Mouse (Mus musculus) G1E (cell line): ENCODE results near the gene Ext2.

ENCODE experiments used
- CTCF ChIP-seq: IDR thresholded peaks from 2 replicates; pipeline ENCODE4 v1.5.1; 2012; ENCODE audit warnings: low read depth, low read length, inconsistent platforms, mixed read lengths
- GATA1 ChIP-seq: IDR thresholded peaks from 2 replicates; pipeline ENCODE4 v1.6.1; 2012; ENCODE audit warnings: borderline replicate concordance, low read length, inconsistent platforms, mixed read lengths
- GATA2 ChIP-seq: IDR thresholded peaks from 2 replicates; pipeline ENCODE4 v1.6.1; 2012; ENCODE audit warnings: low read depth, low read length, inconsistent platforms, borderline replicate concordance
- POLR2AphosphoS5 ChIP-seq: IDR thresholded peaks from 2 replicates; pipeline ENCODE4 v1.6.1; 2012; ENCODE audit warnings: low read depth, low read length, inconsistent platforms; ENCODE audit not compliant: insufficient replicate concordance
- TAL1 ChIP-seq: conservative IDR thresholded peaks from 2 replicates; pipeline ENCODE4 v1.6.1; 2012; ENCODE audit warnings: low read depth, low read length, inconsistent platforms, mixed read lengths

GRCm38 (mm10) chr2:93811812-93812211 is 10.6 kb downstream of the Ext2 start:
- TF ChIP-seq CTCF (peak; percentile 76), TAL1 (no peak), GATA1 (no peak), POLR2AphosphoS5 (no peak), GATA2 (no peak)
